Mouse (Mus musculus) urinary bladder, postnatal 25 days (tissue): ENCODE measurements at regions not wholly inside any gene's neighbourhood (a gene's known extent, or its start where the extent isn't known, plus 50 kb on each side); places are given as distances from the start of the nearest gene placed in this dataset.

Experiments used
- DNase-seq: peaks from one replicate; pipeline ENCODE4 v3.0.0; 2022; ENCODE audit warnings: low spot score

DNA sequence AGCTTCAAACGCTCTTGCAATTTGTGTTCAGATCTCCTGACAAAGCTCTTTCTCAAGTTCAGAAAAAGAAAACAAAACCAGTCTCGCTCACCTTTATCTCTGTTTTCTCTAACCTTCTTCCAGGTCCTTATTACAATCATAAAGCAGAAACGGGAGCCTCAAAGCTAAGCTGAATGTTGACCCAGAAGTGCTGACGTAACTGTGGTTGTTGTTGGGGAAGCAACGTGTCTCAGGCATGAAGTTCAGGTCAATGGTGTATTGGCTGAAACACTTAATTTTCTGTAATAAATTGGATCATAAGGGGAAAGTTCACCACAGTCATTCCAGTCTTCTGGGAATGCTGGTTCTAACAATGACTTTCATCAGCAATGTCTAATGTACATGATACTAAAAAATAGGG is 586.7 kb downstream of the Ofcc1 start:
- no peak for DNase-seq

DNA sequence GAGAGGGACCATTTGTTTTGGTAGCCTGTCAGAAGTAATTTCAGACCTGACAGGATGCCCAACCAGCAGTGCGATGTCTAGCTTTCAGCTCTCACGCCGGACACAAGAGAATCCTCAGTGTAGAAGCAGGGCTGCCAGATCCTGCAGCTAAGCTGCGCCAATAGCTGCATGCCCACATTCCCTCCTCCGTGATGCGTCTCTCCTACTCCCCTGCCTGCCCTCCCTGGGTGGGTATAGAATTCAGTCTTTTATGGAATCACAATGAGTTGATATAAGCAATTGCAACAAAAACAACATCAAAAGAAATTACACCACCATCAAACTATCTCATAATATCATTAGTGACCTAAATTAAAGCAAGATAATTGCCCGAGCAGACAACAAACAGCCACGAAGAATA is 587.1 kb downstream of the Ofcc1 start:
- no peak for DNase-seq

DNA sequence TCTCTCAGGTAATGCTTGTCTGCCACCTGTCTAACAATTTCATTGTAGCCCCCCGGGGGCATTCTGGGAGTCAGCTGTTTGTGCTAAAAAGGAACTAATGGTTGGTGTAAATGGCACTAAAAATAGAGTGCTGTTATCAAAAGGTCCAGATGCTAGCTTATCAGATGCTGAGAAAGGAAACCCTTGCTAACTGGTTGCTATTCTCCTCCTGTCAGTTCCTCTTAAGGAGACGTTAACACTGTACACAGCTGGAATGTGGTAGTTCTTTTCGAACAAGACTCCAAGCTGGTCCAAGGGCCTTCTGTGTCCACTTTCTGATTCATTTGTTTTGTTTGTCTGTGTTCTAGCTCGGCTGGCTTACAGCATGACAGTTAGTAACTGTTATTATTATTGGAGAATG is 592.0 kb downstream of the Ofcc1 start:
- no peak for DNase-seq

DNA sequence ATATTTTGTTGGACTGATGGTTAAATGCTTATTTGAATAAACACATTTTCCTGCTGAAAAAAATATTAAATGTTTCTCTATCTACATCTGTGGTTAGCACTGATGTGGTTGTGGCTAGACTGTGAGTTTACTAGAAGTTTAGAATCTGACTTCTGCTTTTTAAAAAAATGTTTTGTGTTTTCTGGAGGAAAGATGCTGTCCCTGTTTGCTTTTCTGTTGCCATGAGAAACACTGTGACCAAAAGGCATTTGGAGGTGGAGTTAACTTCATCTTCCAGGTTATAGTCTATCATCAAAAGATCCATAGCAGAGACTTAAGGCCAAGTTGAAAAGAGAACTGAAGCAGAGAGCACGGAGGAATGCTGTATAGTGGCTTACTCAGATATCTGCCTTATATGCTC is 594.4 kb downstream of the Ofcc1 start:
- no peak for DNase-seq
